Mouse (Mus musculus) gastrocnemius, adult 8-10 months (tissue): Measurements from ENCODE around the gene 1700047I17Rik2. TPM values are rescaled to one million over a fixed set of nuclear protein-coding genes. Genes with fewer than 3 reads are reported as not detected.
"Not testable (repeated sequence)": the region's sequence is repeated elsewhere in the genome, so short reads cannot be mapped to it uniquely, and the experiment has no call there.

Source experiments
- DNase-seq, 2 experiments: peaks; one replicate each; pipeline ENCODE4 v3.0.0; 2022; ENCODE audit warnings: low spot score in 2 of 2
- total RNA-seq, 4 experiments: library from RNA; stranded (reverse); gene quantifications; 2 replicates each; pipeline ENCODE4 v1.2.4; 2022

1700047I17Rik2 gene
- total RNA-seq, result 1 to 10 TPM; 4.3 to 9.0 (median 7.2) TPM

DNA sequence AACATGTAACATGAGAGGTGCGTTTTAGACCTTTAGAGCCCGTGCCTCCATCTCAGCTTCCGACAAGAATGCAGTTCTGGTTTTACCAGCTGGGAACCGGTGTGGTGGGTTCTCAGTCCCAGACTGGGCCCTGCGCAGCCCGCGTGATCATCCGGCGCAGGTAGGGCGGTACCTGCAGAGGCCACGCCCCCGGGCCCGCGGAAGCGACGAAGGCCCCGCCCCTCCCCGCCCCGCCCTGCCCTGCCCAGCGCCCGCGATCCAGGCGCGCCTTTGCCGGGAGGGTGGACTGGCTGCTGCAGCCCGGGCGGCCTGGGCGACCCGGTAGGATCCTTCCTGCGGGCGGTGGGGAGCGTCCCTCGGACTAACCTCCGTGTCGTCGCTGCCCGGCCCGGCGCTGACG, at the start of gene 1700047I17Rik2:
TSS of gene 1700047I17Rik2 (plus strand) at position 287 of the 400 bp plus-strand sequence.
- not testable (repeated sequence) for DNase-seq

DNA sequence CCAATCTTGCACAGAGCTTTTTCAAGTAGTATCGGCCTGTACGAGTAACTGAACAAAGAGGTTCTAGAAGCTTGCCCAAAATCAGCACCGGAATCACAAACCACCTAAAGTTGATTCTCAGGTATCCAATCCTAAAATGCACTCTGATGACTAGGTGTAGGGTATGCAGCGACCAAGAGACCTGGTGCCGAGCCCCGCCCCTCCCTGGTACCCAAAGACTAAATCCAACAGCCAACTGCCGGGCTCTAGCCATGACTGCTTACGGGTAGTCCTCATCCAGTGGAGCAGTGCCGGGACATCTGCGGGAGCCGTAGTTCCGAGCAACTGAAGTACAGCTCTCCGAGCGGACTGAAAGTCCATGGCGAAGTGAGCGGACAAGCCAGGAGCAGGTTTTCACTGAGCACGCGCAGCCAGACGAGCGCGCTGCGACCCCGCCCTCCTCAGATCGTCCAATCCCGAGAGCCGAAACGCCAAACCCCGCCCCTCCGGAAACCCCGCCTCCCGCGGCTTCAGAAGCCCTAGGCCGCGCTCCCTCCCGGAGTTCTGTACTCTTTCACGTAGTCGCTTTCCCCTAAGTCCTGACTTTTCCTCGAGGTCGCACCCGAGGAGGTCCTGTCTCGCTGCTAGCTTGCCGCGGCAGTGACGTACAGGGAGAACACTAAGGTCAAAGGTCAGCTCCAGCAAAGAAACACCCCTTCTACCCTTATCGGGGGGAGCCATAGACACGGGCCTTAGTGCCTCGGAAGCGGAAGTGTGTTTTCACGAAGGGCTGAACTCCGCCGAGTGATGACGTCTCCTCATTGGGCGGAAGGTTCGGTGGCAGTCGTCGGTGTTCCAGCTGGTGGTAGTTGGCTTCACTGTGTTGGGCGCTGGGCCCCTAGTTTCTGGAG, 44.6 kb upstream of the 1700047I17Rik2 start, which contains the start of gene Srp54b:
TSS of gene Srp54b (plus strand) at position 546 of the 890 bp plus-strand sequence.
- DNase-seq, result not testable (repeated sequence)

DNA sequence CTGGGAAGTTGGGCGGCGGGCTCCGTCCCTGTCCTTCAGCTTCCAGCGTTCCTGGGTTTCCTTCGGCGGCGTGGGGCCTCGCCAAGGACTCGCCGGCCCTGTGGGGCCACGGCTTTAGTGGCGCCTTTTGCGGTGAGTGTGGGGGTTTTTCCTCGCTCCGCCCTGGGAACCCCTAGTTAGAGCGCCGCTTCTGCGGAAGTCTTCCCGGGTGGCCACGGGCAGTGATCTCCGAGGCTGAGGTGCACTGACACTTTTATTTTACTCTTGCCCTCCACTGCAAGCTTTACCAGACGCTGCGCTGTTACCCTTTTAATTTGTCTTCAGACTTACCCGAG, 44.0 kb upstream of the 1700047I17Rik2 start:
- not testable (repeated sequence) for DNase-seq

DNA sequence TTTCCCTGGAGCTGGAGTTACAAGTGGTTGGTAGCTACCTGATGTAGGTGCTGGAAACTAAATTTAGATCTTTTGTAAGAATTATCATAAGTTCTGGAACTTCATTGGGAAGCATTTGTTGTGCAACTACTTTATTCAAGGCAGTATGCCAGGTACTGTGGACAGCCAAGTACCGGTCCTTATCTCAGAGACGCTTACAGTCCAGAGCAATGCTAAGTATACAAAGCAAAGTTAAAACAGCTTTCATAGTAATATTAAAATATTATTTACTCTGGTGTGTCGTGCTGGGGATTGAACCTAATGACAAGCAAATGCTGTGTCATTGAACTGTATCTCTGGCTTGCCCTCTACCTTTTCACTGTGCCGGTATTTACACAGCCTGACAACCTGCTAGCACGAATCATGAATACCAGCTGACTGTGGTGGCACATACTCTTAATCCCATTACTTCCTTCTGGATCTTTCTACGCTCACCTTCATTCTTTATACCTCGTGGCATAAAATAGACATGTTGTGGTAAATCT, 32.3 kb upstream of the 1700047I17Rik2 start:
- not testable (repeated sequence) for DNase-seq

DNA sequence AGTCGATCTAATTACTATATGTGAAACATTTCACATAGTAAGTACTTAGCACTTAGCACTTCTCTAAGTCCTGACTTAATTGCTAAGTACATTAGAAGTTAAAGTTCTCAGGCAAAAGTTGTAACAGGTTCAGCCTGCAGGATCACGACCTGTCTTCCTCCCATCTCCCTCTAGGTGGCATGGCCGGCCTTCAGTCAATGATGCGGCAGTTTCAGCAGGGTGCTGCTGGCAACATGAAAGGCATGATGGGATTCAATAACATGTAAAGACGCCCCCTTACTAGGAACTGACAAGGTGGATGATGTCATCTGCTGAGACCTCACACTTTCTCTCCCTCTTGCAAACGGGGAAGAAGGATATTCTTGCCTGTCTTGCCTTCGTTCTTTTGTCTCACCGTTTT, 11.7 kb upstream of the 1700047I17Rik2 start:
- not testable (repeated sequence) for DNase-seq

DNA sequence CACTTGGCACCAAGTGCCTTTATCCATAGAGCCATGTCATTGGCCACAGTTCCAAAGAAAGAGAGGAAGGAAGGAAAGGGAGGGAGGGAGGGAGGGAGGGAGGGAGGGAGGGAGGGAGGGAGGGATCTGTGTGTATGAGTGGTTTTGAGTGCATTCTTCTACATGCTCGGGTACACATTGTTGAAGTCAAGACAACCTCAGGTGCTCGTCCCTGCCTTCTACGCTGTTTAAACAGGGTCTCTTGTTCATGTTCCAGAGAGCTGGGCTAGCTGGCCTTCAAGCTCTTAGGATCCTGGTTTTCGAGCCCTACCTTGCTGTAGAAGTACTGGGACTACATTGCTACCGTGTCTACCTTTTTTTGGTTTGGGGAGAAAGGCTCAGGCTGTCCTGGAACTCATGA, 10.3 kb upstream of the 1700047I17Rik2 start:
- not testable (repeated sequence) for DNase-seq

DNA sequence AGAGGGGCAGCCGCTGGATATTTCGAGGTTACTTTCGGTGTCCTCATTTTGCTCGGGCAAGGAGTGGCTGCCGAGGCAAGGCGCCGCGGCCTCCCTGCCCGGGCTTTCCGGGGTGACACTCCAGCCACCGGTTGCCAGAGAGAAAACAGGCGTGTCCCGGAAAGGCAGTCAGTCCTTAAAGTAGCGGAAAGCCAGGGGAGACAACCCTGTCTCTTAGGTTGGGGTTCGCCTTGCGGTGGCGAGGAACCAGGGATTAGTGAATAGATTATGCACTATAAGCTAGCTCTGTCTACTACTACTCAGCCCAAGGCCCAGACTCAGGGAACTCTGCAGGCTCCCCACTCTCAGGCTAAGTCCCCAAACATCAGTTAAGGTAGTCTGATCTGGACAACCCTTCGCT, 407 bp downstream of the 1700047I17Rik2 start:
- not testable (repeated sequence) for DNase-seq

DNA sequence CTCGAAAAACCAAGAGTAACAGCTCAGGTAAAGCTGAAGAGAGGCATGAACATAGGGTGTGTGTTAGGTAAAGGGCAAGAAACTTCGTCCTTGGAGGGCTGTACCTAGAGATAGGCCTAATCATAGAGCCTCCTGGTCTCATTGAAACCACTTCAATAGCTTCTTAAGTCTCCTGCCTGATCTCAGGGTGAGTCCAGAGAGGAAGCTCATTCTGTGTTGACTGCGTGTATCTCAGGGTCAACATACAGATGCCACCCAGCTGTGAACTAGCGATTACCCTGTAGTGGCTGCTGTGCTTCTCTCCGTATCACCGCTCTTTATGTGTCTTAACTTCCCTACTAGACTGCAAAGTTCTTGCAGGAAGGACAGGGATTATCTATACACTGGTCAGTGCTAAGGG, 13.6 kb downstream of the 1700047I17Rik2 start:
- DNase-seq, result not testable (repeated sequence)

DNA sequence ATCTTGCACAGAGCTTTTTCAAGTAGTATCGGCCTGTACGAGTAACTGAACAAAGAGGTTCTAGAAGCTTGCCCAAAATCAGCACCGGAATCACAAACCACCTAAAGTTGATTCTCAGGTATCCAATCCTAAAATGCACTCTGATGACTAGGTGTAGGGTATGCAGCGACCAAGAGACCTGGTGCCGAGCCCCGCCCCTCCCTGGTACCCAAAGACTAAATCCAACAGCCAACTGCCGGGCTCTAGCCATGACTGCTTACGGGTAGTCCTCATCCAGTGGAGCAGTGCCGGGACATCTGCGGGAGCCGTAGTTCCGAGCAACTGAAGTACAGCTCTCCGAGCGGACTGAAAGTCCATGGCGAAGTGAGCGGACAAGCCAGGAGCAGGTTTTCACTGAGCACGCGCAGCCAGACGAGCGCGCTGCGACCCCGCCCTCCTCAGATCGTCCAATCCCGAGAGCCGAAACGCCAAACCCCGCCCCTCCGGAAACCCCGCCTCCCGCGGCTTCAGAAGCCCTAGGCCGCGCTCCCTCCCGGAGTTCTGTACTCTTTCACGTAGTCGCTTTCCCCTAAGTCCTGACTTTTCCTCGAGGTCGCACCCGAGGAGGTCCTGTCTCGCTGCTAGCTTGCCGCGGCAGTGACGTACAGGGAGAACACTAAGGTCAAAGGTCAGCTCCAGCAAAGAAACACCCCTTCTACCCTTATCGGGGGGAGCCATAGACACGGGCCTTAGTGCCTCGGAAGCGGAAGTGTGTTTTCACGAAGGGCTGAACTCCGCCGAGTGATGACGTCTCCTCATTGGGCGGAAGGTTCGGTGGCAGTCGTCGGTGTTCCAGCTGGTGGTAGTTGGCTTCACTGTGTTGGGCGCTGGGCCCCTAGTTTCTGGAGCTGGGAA, 30.5 kb downstream of the 1700047I17Rik2 start, which contains the start of gene Srp54c:
TSS of gene Srp54c (plus strand) at position 543 of the 894 bp plus-strand sequence.
- not testable (repeated sequence) for DNase-seq

DNA sequence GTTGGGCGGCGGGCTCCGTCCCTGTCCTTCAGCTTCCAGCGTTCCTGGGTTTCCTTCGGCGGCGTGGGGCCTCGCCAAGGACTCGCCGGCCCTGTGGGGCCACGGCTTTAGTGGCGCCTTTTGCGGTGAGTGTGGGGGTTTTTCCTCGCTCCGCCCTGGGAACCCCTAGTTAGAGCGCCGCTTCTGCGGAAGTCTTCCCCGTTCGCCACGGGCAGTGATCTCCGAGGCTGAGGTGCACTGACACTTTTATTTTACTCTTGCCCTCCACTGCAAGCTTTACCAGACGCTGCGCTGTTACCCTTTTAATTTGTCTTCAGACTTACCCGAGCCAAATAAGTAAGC, 31.1 kb downstream of the 1700047I17Rik2 start:
- not testable (repeated sequence) for DNase-seq

DNA sequence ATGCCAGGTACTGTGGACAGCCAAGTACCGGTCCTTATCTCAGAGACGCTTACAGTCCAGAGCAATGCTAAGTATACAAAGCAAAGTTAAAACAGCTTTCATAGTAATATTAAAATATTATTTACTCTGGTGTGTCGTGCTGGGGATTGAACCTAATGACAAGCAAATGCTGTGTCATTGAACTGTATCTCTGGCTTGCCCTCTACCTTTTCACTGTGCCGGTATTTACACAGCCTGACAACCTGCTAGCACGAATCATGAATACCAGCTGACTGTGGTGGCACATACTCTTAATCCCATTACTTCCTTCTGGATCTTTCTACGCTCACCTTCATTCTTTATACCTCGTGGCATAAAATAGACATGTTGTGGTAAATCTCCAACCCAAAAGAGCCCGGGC, 42.9 kb downstream of the 1700047I17Rik2 start:
- DNase-seq, result not testable (repeated sequence)

DNA sequence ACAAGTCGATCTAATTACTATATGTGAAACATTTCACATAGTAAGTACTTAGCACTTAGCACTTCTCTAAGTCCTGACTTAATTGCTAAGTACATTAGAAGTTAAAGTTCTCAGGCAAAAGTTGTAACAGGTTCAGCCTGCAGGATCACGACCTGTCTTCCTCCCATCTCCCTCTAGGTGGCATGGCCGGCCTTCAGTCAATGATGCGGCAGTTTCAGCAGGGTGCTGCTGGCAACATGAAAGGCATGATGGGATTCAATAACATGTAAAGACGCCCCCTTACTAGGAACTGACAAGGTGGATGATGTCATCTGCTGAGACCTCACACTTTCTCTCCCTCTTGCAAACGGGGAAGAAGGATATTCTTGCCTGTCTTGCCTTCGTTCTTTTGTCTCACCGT, 62.6 kb downstream of the 1700047I17Rik2 start:
- DNase-seq, result not testable (repeated sequence)

DNA sequence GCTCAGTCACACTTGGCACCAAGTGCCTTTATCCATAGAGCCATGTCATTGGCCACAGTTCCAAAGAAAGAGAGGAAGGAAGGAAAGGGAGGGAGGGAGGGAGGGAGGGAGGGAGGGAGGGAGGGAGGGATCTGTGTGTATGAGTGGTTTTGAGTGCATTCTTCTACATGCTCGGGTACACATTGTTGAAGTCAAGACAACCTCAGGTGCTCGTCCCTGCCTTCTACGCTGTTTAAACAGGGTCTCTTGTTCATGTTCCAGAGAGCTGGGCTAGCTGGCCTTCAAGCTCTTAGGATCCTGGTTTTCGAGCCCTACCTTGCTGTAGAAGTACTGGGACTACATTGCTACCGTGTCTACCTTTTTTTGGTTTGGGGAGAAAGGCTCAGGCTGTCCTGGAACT, 64.0 kb downstream of the 1700047I17Rik2 start:
- DNase-seq, result not testable (repeated sequence)

Other genes with a start within 250 kb of the 1700047I17Rik2 start
- gene Gm20403, start 213.1 kb upstream of the 1700047I17Rik2 start, total RNA-seq, result not detected
- gene Baz1a, start 185.2 kb upstream of the 1700047I17Rik2 start, total RNA-seq, result 1 to 10 TPM; 1.8 to 3.1 (median 2.7) TPM
- gene 2700097O09Rik, start 119.5 kb upstream of the 1700047I17Rik2 start, total RNA-seq, result 10 to 100 TPM in 1 of 4 experiments, 1 to 10 TPM in 3; 4.5 to 10.3 (median 8.1) TPM
- gene Srp54a, start 119.3 kb upstream of the 1700047I17Rik2 start, total RNA-seq, result 10 to 100 TPM; 66.2 to 94.8 (median 80.8) TPM
- gene Fam177a, start 75.1 kb upstream of the 1700047I17Rik2 start, total RNA-seq, result 1 to 10 TPM in 2 of 4 experiments, under 1 TPM in 1, not detected in 1; 0.29 to 4.8 (median 3.6) TPM
- gene Srp54b, start 44.5 kb upstream of the 1700047I17Rik2 start, total RNA-seq, result 10 to 100 TPM; 22.4 to 44.2 (median 32.0) TPM
- gene Srp54c, start 30.6 kb downstream of the 1700047I17Rik2 start, total RNA-seq, result 10 to 100 TPM; 21.9 to 25.5 (median 22.3) TPM
- 10 to 100 TPM; 11.6 to 13.5 (median 12.1) TPM for gene 1110008L16Rik, start 100.0 kb downstream of the 1700047I17Rik2 start, total RNA-seq
- gene Ppp2r3c, start 103.4 kb downstream of the 1700047I17Rik2 start, total RNA-seq, result 10 to 100 TPM in 1 of 4 experiments, 1 to 10 TPM in 3; 7.5 to 11.3 (median 9.5) TPM
- gene Psma6, start 184.6 kb downstream of the 1700047I17Rik2 start, total RNA-seq, result 100 to 1,000 TPM; 157 to 164 (median 160) TPM